Mouse (Mus musculus) neural tube, embryonic 12.5 days (tissue): ENCODE measurements around the gene Camta1. TPM values are rescaled to one million over a fixed set of nuclear protein-coding genes. Genes with fewer than 3 reads are reported as not detected.

ENCODE experiments used
- ATAC-seq: fragments of 200-750 bp; cut with Nextera tagmentation; 2 replicates; pipeline ENCODE4 v1.8.0; 2017; ENCODE audit warnings: low read depth, mild to moderate bottlenecking, moderate TSS enrichment, moderate library complexity; ENCODE audit not compliant: low FRiP score
- H3K27ac ChIP-seq: fragments of 300-500 bp; sonication (generic); 2 replicates; pipeline ENCODE4 v1.5.1; 2016
- H3K27me3 ChIP-seq: fragments of 300-500 bp; sonication (generic); replicated peaks from 2 replicates; pipeline ENCODE4 v1.6.1; 2016; ENCODE audit warnings: mild to moderate bottlenecking
- H3K36me3 ChIP-seq: fragments of 300-500 bp; sonication (generic); 2 replicates; pipeline ENCODE4 v1.6.1; 2016; ENCODE audit warnings: mild to moderate bottlenecking
- H3K4me1 ChIP-seq: fragments of 300-500 bp; sonication (generic); 2 replicates; pipeline ENCODE4 v1.6.1; 2016
- H3K4me2 ChIP-seq: fragments of 300-500 bp; sonication (generic); replicated peaks from 2 replicates; pipeline ENCODE4 v1.6.1; 2016; ENCODE audit warnings: mild to moderate bottlenecking
- H3K4me3 ChIP-seq: fragments of 300-500 bp; sonication (generic); 2 replicates; pipeline ENCODE4 v1.5.1; 2016
- H3K9ac ChIP-seq: fragments of 300-500 bp; sonication (generic); 2 replicates; pipeline ENCODE4 v1.6.1; 2016; ENCODE audit warnings: mild to moderate bottlenecking
- H3K9me3 ChIP-seq: fragments of 300-500 bp; sonication (generic); 2 replicates; pipeline ENCODE4 v1.6.1; 2016; ENCODE audit warnings: mild to moderate bottlenecking
- WGBS: fragments of 180-500 bp; shearing (Covaris S2); methylation state at CpG from one replicate; pipeline ENCODE4 v1.1.7; 2016; 5-methylcytosine and 5-hydroxymethylcytosine counted together
- polyA plus RNA-seq: library from polyadenylated mRNA; unstranded; fragments of >200 nt; fragmentation: Nextera tagmentation; extraction: Ambion mirVana; gene quantifications from 2 replicates; pipeline ENCODE4 v1.2.1, GENCODE M21; 2016

Gene Camta1
- polyA plus RNA-seq, 1 experiment from 2014 or later: 164 TPM

GRCm38 (mm10) chr4:151407129-151407528 is 454.5 kb downstream of the Camta1 start:
- Histone ChIP-seq H3K27ac (no peak overlapping the region), H3K9me3 (peaks cover 7% of the 10 kb centered on the region), H3K4me2 (no peak overlapping the region), H3K27me3 (no peaks in the 10 kb centered on the region), H3K4me1 (peaks cover 32% of the 10 kb centered on the region), H3K4me3 (no peak overlapping the region), H3K9ac (no peak overlapping the region), H3K36me3 (no peaks in the 10 kb centered on the region)
- WGBS: 96% methylated on average over 2 of the region's 2 CpGs
- no peak for ATAC-seq

- Histone ChIP-seq H3K4me3 (no peak overlapping the region), H3K36me3 (no peaks in the 10 kb centered on the region), H3K9ac (no peak overlapping the region), H3K4me2 (peak overlapping the region; percentile 33), H3K4me1 (peaks cover 25% of the 10 kb centered on the region), H3K27ac (no peak overlapping the region), H3K9me3 (peaks cover 7% of the 10 kb centered on the region), H3K27me3 (no peaks in the 10 kb centered on the region)
- 35% methylated on average over 17 of the region's 17 CpGs for WGBS
- peak; percentile 65 for ATAC-seq
Observed at GRCm38 (mm10) chr4:151404581-151405256, 457.0 kb downstream of the Camta1 start.

- Histone ChIP-seq H3K4me1 (peaks cover 25% of the 10 kb centered on the region), H3K4me2 (no peak overlapping the region), H3K36me3 (no peaks in the 10 kb centered on the region), H3K27ac (no peak overlapping the region), H3K27me3 (no peaks in the 10 kb centered on the region), H3K9ac (no peak overlapping the region), H3K4me3 (no peak overlapping the region), H3K9me3 (peaks cover 5% of the 10 kb centered on the region; the same call in 1 of the 2 replicates)
- no peak for ATAC-seq
- WGBS: 83% methylated on average over 22 of the region's 22 CpGs
Observed at GRCm38 (mm10) chr4:151401685-151402397, 459.8 kb downstream of the Camta1 start.

GRCm38 (mm10) chr4:151396536-151396935 is 465.1 kb downstream of the Camta1 start:
- Histone ChIP-seq H3K9ac (no peak overlapping the region), H3K27ac (no peak overlapping the region), H3K36me3 (no peaks in the 10 kb centered on the region), H3K4me3 (no peak overlapping the region), H3K27me3 (no peaks in the 10 kb centered on the region), H3K4me1 (peaks cover 12% of the 10 kb centered on the region), H3K9me3 (peaks cover 4% of the 10 kb centered on the region; the same call in 1 of the 2 replicates), H3K4me2 (no peak overlapping the region)
- ATAC-seq: no peak
- 73% methylated on average over 7 of the region's 7 CpGs for WGBS

GRCm38 (mm10) chr4:151389345-151389744 is 472.3 kb downstream of the Camta1 start:
- Histone ChIP-seq H3K4me3 (no peak overlapping the region), H3K27ac (no peak overlapping the region), H3K36me3 (no peaks in the 10 kb centered on the region), H3K9me3 (no peaks in the 10 kb centered on the region), H3K4me1 (peaks cover 51% of the 10 kb centered on the region), H3K4me2 (no peak overlapping the region), H3K9ac (no peak overlapping the region), H3K27me3 (0 out of 2 replicates have a peak, but pooled peaks cover 3% of the 10 kb centered on the region)
- ATAC-seq: 0 out of 2 replicates have a peak, but pooled peaks have one; percentile 15
- WGBS: 25% methylated on average over 11 of the region's 11 CpGs

GRCm38 (mm10) chr4:151386701-151387451 is 474.8 kb downstream of the Camta1 start:
- peak overlapping the region; percentile 61 for H3K4me2 ChIP-seq
- ATAC-seq: 0 out of 2 replicates have a peak, but pooled peaks have one; percentile 7
- peaks cover 45% of the 10 kb centered on the region for H3K4me1 ChIP-seq
- H3K9ac ChIP-seq: 0 out of 2 replicates have a peak overlapping the region, but pooled peaks have one; percentile 22
- under 1% methylated on average over 24 of the region's 24 CpGs for WGBS
- peak overlapping the region; percentile 32 for H3K27ac ChIP-seq
- no peaks in the 10 kb centered on the region for H3K9me3 ChIP-seq
- peak overlapping the region; percentile 33 for H3K4me3 ChIP-seq
- no peaks in the 10 kb centered on the region for H3K36me3 ChIP-seq
- H3K27me3 ChIP-seq: 0 out of 2 replicates have a peak, but pooled peaks cover 3% of the 10 kb centered on the region

- WGBS: 4% methylated on average over 12 of the region's 12 CpGs
- ATAC-seq: 0 out of 2 replicates have a peak, but pooled peaks have one; percentile 19
- Histone ChIP-seq H3K9me3 (no peaks in the 10 kb centered on the region), H3K4me3 (peak overlapping the region; percentile 33), H3K27me3 (0 out of 2 replicates have a peak, but pooled peaks cover 3% of the 10 kb centered on the region), H3K36me3 (no peaks in the 10 kb centered on the region), H3K4me1 (peaks cover 45% of the 10 kb centered on the region), H3K9ac (no peak overlapping the region), H3K27ac (peak overlapping the region; percentile 32; the same call in 1 of the 2 replicates), H3K4me2 (peak overlapping the region; percentile 61)
Observed at GRCm38 (mm10) chr4:151385985-151386700, 475.5 kb downstream of the Camta1 start.

GRCm38 (mm10) chr4:151377731-151378130 is 483.9 kb downstream of the Camta1 start:
- no peak for ATAC-seq
- Histone ChIP-seq H3K4me1 (peaks cover 3% of the 10 kb centered on the region; the same call in 1 of the 2 replicates), H3K9ac (no peak overlapping the region), H3K9me3 (no peaks in the 10 kb centered on the region), H3K27me3 (peaks cover 7% of the 10 kb centered on the region; the same call in 1 of the 2 replicates), H3K27ac (no peak overlapping the region), H3K4me3 (no peak overlapping the region), H3K36me3 (no peaks in the 10 kb centered on the region), H3K4me2 (no peak overlapping the region)
- WGBS: 43% methylated on average over 1 of the region's 1 CpGs

- peaks cover 3% of the 10 kb centered on the region; the same call in 1 of the 2 replicates for H3K4me1 ChIP-seq
- H3K27ac ChIP-seq: no peak overlapping the region
- H3K4me3 ChIP-seq: no peak overlapping the region
- WGBS: 50% methylated on average over 26 of the region's 26 CpGs
- no peak for ATAC-seq
- no peak overlapping the region for H3K9ac ChIP-seq
- no peaks in the 10 kb centered on the region for H3K9me3 ChIP-seq
- H3K27me3 ChIP-seq: peaks cover 7% of the 10 kb centered on the region; the same call in 1 of the 2 replicates
- H3K4me2 ChIP-seq: 0 out of 2 replicates have a peak overlapping the region, but pooled peaks have one; percentile 9
- no peaks in the 10 kb centered on the region for H3K36me3 ChIP-seq
Observed at GRCm38 (mm10) chr4:151376234-151376633, 485.4 kb downstream of the Camta1 start.

GRCm38 (mm10) chr4:151372855-151373566 is 488.7 kb downstream of the Camta1 start:
- Histone ChIP-seq H3K27me3 (peaks cover 7% of the 10 kb centered on the region; the same call in 1 of the 2 replicates), H3K36me3 (no peaks in the 10 kb centered on the region), H3K9ac (no peak overlapping the region), H3K4me2 (no peak overlapping the region), H3K9me3 (no peaks in the 10 kb centered on the region), H3K4me1 (0 out of 2 replicates have a peak, but pooled peaks cover 6% of the 10 kb centered on the region), H3K27ac (no peak overlapping the region), H3K4me3 (no peak overlapping the region)
- 75% methylated on average over 12 of the region's 12 CpGs for WGBS
- ATAC-seq: no peak
